Mouse (Mus musculus) forebrain, embryonic 16.5 days (tissue): ENCODE measurements around the gene Bloc1s5. TPM values are rescaled to one million over a fixed set of nuclear protein-coding genes. Genes with fewer than 3 reads are reported as not detected.
A peak's percentile ranks its signal among the peaks of the same experiment; 100 is the strongest.

Experiments used
- ATAC-seq: fragments of 200-750 bp; cut with Nextera tagmentation; 2 replicates; pipeline ENCODE4 v1.8.0; 2017; ENCODE audit warnings: mild to moderate bottlenecking, moderate library complexity
- H3K27ac ChIP-seq: fragments of 300-500 bp; sonication (generic); 2 replicates; pipeline ENCODE4 v1.5.1; 2014; ENCODE audit warnings: low read length, control low read depth
- H3K27me3 ChIP-seq: fragments of 300-500 bp; sonication (generic); replicated peaks from 2 replicates; pipeline ENCODE4 v1.6.1; 2014; ENCODE audit warnings: low read length; ENCODE audit not compliant: control insufficient read depth, insufficient read depth
- H3K36me3 ChIP-seq: fragments of 300-500 bp; sonication (generic); 2 replicates; pipeline ENCODE4 v1.6.1; 2014; ENCODE audit not compliant: control insufficient read depth, insufficient read depth
- H3K4me1 ChIP-seq: fragments of 300-500 bp; sonication (generic); replicated peaks from 2 replicates; pipeline ENCODE4 v1.6.1; 2014; ENCODE audit warnings: low read length; ENCODE audit not compliant: control insufficient read depth, insufficient read depth
- H3K4me2 ChIP-seq: fragments of 300-500 bp; sonication (generic); 2 replicates; pipeline ENCODE4 v1.6.1; 2014; ENCODE audit warnings: mild to moderate bottlenecking, low read length, control low read depth
- H3K4me3 ChIP-seq: fragments of 300-500 bp; sonication (generic); replicated peaks from 2 replicates; pipeline ENCODE4 v1.5.1; 2014; ENCODE audit warnings: mild to moderate bottlenecking, low read length, control low read depth
- H3K9ac ChIP-seq: fragments of 300-500 bp; sonication (generic); replicated peaks from 2 replicates; pipeline ENCODE4 v1.6.1; 2014; ENCODE audit warnings: low read depth, low read length, control low read depth
- H3K9me3 ChIP-seq: fragments of 300-500 bp; sonication (generic); 2 replicates; pipeline ENCODE4 v1.6.1; 2016; ENCODE audit warnings: low read length; ENCODE audit not compliant: control insufficient read depth
- WGBS: fragments of 180-500 bp; shearing (Covaris S2); extraction: QIAGEN DNeasy Blood & Tissue Kit; methylation state at CpG from one replicate; pipeline ENCODE4 v1.1.7; 2014; 5-methylcytosine and 5-hydroxymethylcytosine counted together
- polyA plus RNA-seq: library from polyadenylated mRNA; unstranded; fragments of >200 nt; fragmentation: Nextera tagmentation; extraction: Ambion mirVana; gene quantifications from 2 replicates; pipeline ENCODE4 v1.2.1, GENCODE M21; 2015

Bloc1s5 gene
- polyA plus RNA-seq, 1 experiment from 2014 or later, result 20.1 TPM

DNA sequence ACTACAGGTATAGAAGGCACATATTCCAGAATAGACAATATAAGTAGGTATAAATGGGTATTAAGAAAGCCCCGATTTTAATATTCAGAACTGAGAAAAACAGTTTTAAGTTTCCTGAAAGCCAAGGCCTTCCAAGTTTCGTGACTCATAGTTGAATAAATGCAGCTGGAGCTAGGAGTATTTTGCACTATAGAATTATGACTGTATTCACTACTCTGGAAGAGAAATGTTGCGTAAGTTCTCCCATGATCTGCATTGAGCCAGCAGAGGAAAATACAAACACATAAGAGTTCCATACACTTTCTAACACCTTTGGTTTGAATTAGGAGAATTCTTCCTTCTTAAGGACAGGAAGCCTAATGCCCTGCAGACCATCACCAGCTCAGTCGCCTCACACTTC, 15.4 kb upstream of the Bloc1s5 start:
- Histone ChIP-seq H3K9me3 (no peaks in the 10 kb centered on the region), H3K27me3 (no peaks in the 10 kb centered on the region), H3K4me1 (no peaks in the 10 kb centered on the region), H3K4me2 (no peak overlapping the region), H3K27ac (no peak overlapping the region), H3K9ac (no peak overlapping the region), H3K36me3 (peaks cover 50% of the 10 kb centered on the region), H3K4me3 (no peak overlapping the region)
- WGBS, result 93% methylated on average over 4 of the region's 4 CpGs
- no peak for ATAC-seq

DNA sequence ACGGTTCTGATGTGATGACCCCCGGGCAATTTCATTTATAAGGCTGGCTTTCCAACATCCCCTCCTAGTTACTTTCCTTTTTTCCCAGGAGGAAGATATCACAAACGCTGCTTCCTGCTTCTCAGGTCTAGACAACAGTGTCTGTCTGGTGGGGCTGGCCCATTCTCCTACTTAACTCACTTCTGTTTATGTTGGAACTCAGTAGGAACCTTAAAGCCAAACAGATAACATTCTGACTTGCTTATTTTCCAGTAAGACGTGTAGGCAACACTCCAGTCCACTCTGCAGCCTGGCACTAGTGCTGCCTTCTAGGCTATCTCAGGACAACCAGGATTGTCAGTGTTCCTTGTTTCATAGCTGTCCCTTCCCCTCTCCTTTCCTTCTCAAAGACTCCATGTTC, 14.2 kb upstream of the Bloc1s5 start:
- Histone ChIP-seq H3K4me1 (no peaks in the 10 kb centered on the region), H3K36me3 (peaks cover 54% of the 10 kb centered on the region), H3K9me3 (no peaks in the 10 kb centered on the region), H3K27me3 (no peaks in the 10 kb centered on the region), H3K27ac (no peak overlapping the region), H3K9ac (no peak overlapping the region), H3K4me3 (no peak overlapping the region), H3K4me2 (no peak overlapping the region)
- no peak for ATAC-seq
- 94% methylated on average over 4 of the region's 4 CpGs for WGBS

DNA sequence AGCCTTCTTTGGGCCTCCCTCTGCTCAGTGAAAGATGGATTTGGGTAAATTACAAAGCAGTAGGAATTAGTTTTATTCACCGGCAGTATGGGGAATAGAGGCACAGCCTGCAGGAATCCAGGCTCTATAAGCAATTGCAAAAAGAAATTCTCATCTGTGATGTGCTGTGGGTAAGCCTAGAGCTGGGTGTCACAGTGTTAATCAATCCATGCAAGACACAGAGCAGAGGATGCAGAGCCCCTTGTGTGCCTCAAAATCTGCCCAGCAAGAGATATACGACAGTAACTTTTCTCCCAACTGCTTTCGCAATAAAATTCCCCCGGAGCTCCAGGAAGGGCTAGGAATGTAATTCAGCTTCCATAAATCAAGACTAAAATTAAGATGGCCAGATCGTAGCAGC, 6.5 kb upstream of the Bloc1s5 start:
- H3K4me1 ChIP-seq, result no peaks in the 10 kb centered on the region
- no peak for ATAC-seq
- 92% methylated on average over 5 of the region's 5 CpGs for WGBS

DNA sequence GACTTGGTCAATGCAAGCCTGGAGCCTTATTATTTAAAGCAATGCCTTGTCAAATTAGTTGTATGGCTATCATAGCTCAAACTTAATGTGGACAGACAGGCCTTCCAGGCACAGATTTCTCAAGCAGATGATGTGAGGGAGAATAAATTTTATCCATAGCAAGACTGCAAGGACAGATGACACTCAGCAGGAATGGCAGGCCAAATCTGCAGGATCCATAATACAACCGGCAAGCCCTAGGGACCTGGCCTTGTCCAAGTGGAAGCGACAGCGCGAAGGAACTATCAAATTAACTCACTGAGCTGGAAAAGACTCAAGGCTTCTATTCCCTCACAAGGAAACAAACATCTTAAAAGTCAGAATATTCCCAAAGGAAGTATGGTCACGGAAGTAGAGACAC, 6.1 kb upstream of the Bloc1s5 start:
- no peak overlapping the region for H3K4me3 ChIP-seq
- peaks cover 26% of the 10 kb centered on the region for H3K36me3 ChIP-seq
- no peak overlapping the region for H3K27ac ChIP-seq
- H3K4me1 ChIP-seq, result no peaks in the 10 kb centered on the region
- no peak for ATAC-seq
- H3K9ac ChIP-seq, result no peak overlapping the region
- H3K27me3 ChIP-seq, result no peaks in the 10 kb centered on the region
- H3K4me2 ChIP-seq, result no peak overlapping the region
- WGBS, result 93% methylated on average over 5 of the region's 5 CpGs
- no peaks in the 10 kb centered on the region for H3K9me3 ChIP-seq

More for the DNA sequence above, 6.5 kb upstream of the Bloc1s5 start:
- Histone ChIP-seq H3K27ac (no peak overlapping the region), H3K9me3 (no peaks in the 10 kb centered on the region), H3K36me3 (peaks cover 26% of the 10 kb centered on the region), H3K27me3 (no peaks in the 10 kb centered on the region), H3K4me2 (no peak overlapping the region), H3K9ac (no peak overlapping the region), H3K4me3 (no peak overlapping the region)

DNA sequence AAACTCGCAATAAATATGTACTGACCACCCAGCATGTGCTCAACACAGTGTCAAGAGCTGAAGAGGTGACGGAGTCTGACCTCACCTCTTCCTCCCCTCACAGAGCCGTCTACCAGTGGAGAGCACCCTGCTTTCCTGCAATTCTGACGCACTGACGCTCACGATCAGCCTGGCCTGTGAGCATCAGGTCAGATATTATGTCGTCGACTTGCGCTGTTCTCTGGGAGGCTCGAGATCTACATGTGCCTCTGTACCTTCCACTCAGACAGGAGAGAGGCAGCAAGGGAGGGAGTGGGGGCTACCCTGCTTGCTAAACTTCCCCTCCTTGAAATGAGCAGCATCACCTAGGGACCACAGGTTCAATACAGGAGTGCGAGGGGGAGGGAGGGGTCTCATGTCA, 3.8 kb upstream of the Bloc1s5 start:
- no peak overlapping the region for H3K4me3 ChIP-seq
- H3K4me1 ChIP-seq, result peaks cover 8% of the 10 kb centered on the region
- no peaks in the 10 kb centered on the region for H3K27me3 ChIP-seq
- H3K9me3 ChIP-seq, result no peaks in the 10 kb centered on the region
- no peak overlapping the region for H3K27ac ChIP-seq
- 80% methylated on average over 11 of the region's 11 CpGs for WGBS
- H3K9ac ChIP-seq, result no peak overlapping the region
- ATAC-seq, result no peak
- H3K36me3 ChIP-seq, result peaks cover 7% of the 10 kb centered on the region
- H3K4me2 ChIP-seq, result no peak overlapping the region

DNA sequence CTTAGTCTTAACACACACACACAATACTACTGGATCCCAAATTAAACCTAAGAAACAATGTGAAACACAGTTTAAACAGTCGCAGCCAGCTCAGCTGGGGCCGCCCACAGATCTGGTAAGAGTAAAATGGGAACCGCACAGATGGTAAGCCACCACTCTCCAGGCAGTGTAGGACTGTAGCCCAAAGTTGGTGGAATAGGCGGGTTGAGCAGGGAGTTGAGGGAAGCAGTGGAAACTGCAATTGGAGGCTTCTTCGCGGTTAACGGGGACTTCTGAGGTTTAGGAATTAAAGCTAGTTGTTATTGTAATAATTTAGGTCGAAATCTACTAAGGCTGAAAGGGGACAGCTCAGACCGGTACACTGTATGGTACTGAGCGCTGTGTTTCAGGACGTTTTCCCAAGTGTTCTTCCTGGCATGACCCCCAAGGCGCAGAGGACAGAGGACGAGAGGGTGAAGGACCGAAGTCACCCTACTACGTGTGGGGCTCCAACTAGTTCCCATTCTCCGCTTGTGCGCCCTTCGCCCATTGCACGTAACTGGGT, 581 bp downstream of the Bloc1s5 start:
- Histone ChIP-seq H3K9me3 (no peaks in the 10 kb centered on the region), H3K4me3 (peak overlapping the region; percentile 66), H3K4me2 (peak overlapping the region; percentile 73), H3K27me3 (no peaks in the 10 kb centered on the region), H3K4me1 (peaks cover 8% of the 10 kb centered on the region), H3K9ac (peak overlapping the region; percentile 75), H3K27ac (peak overlapping the region; percentile 71), H3K36me3 (peaks cover 2% of the 10 kb centered on the region; the same call in 1 of the 2 replicates)
- ATAC-seq, result peak; percentile 68
- WGBS, result under 1% methylated on average over 19 of the region's 19 CpGs

DNA sequence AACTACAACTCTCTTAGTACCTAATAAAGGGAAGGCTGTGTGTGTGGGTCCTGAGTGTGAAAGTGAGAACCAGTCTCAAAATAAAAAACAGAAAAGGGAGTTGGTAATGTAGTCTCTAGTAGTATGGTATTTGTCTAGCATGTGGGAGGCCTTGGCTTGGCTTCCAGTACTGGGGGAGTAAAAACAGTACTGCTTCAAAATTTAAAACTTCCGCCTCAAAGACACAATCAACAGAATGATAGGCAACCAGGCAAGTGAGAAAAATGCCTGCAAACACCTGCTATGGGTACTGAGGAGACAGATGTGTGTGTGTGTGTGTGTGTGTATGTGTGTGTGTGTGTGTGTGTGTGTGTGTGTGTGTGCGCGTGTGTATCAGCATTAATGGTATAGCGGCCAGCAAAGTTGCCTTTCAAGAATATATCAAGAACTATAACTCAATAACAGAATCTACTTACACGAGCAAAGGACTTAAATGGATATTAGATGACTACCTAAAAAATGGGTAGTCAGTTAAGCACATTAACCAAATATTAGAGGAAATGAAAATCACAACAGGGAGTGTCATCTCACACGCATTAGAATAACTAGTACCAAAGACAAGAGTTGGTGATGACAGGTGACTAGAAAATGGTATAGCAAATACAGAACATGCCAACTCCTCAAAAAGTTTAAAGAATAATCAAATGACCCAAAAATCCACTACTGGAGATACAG, 1.5 kb downstream of the Bloc1s5 start:
- Histone ChIP-seq H3K27me3 (no peaks in the 10 kb centered on the region), H3K9me3 (no peaks in the 10 kb centered on the region), H3K4me3 (no peak overlapping the region), H3K4me2 (no peak overlapping the region; the same call in 1 of the 2 replicates), H3K36me3 (peaks cover 2% of the 10 kb centered on the region; the same call in 1 of the 2 replicates), H3K27ac (no peak overlapping the region), H3K9ac (no peak overlapping the region), H3K4me1 (peaks cover 8% of the 10 kb centered on the region)
- WGBS, result 92% methylated on average over 6 of the region's 6 CpGs
- no peak for ATAC-seq

DNA sequence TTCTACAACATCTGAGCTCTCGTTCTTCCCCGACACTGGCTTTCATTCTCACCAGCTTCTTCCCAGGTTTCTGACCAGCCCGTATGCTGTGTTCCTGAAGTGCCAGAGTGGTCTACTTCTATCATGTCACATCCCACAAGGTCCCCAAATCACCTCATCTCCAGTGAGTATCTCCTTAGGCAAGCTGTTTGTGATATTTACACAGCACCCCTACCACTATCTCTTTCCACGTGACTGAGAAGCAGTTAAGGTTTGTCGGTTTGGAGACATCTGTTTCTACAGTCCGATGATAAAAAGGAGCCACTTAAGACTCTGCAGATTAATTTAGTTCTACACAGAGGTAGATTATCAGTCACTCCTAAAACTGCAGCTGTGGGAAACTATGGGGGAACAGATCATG, 2.4 kb downstream of the Bloc1s5 start:
- H3K4me1 ChIP-seq, result peaks cover 8% of the 10 kb centered on the region
- no peak overlapping the region for H3K9ac ChIP-seq
- H3K36me3 ChIP-seq, result peaks cover 2% of the 10 kb centered on the region; the same call in 1 of the 2 replicates
- no peaks in the 10 kb centered on the region for H3K9me3 ChIP-seq
- H3K4me2 ChIP-seq, result no peak overlapping the region
- WGBS, result 92% methylated on average over 6 of the region's 6 CpGs
- no peak overlapping the region for H3K4me3 ChIP-seq
- no peak overlapping the region for H3K27ac ChIP-seq
- no peaks in the 10 kb centered on the region for H3K27me3 ChIP-seq
- no peak for ATAC-seq

DNA sequence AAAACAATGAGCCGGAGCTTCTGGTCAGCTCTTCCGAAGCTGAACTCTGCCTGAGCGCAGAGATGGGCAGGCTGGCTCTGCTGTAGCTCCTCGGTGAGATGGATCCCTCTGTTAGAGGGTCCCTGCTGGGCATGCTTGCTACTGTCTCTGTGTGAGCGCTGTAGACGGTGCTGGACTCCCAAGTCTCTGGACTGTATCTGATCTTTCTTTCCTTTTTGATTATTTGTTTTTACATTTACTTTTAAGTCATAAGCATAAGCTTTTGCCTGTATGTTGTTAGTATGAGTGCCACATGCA, 8.7 kb downstream of the Bloc1s5 start:
- H3K27me3 ChIP-seq, result no peaks in the 10 kb centered on the region
- no peak overlapping the region for H3K4me2 ChIP-seq
- no peak overlapping the region for H3K27ac ChIP-seq
- H3K36me3 ChIP-seq, result peaks cover 6% of the 10 kb centered on the region; the same call in 1 of the 2 replicates
- 19% methylated on average over 6 of the region's 6 CpGs for WGBS
- no peaks in the 10 kb centered on the region; the same call in none of the 2 replicates for H3K4me1 ChIP-seq
- H3K4me3 ChIP-seq, result no peak overlapping the region
- H3K9ac ChIP-seq, result no peak overlapping the region
- H3K9me3 ChIP-seq, result no peaks in the 10 kb centered on the region
- ATAC-seq, result 0 out of 2 replicates have a peak, but pooled peaks have one; percentile 28
